10 mouse cellular contexts compared by ENCODE assay signal in the genomic region with DNA sequence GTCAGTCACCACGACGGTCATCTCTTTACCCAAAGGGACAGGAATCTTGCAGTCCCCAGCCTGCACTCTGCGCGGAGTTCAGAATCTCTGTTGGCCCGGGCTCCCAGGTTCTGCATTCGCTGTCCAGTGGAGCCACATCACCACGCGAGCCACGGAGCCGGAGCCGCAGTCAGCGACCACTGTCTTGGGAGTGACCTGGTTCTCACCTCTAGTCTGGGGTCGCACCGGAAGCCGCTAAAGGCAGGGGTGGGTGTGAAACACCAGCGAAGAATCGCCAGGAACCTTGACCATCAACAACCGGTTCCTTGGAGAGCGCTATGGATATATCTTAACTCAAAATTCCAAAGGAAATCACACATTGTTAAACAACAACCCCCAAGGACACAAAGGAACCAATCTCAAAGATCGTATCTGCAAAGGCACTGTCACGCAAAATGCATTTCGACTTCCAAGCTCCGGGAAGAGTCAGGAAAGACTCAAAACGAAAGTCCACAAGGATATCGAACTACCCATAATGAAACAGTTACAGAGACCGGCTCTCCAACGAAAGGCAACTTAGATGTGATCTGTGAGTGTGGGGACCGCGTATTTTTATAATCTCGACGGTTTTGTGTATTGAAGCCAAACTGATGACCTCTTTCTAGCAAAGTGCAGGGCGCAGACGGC. TPM values are rescaled to one million over a fixed set of nuclear protein-coding genes. Genes with fewer than 3 reads are reported as not detected.
DNase-seq lines count a peak whose midpoint lies in the region; ATAC-seq lines count a peak whose summit lies in the region.
"Had no signal": no experiment of that assay in that cellular context is flagged by ENCODE, and none has a peak within 500 bp of the region (broad histone marks: within the 10 kb centered on the region; RNA-seq: fewer than 3 reads in every experiment).

No protein-coding gene starts in this region.

- H3K4me1 ChIP-seq in heart, embryonic 16.5 days (ENCODE audit: control insufficient read depth, insufficient read depth, low read length): peaks cover 15% of the 10 kb centered on the region
- H3K4me1 ChIP-seq in liver, embryonic 16.5 days (ENCODE audit: control insufficient read depth, low read depth, low read length): no peaks in the 10 kb centered on the region; the same call in 1 of the 2 replicates

- no peak for ATAC-seq in heart, embryonic 16.5 days (replicated peaks; ENCODE audit: extremely low read depth, insufficient read depth, low FRiP score)
- no peak for ATAC-seq in liver, embryonic 16.5 days (ENCODE audit: low read depth)

- no peak overlapping the region for H3K9ac ChIP-seq in heart, embryonic 16.5 days (ENCODE audit: low read length)
- H3K9ac ChIP-seq in liver, embryonic 16.5 days (ENCODE audit: low read depth, low read length): no peak overlapping the region

- WGBS in heart, embryonic 16.5 days: under 1% methylated on average over 33 of the region's 33 CpGs
- 1% methylated on average over 33 of the region's 33 CpGs for WGBS in liver, embryonic 16.5 days (ENCODE audit: insufficient replicate concordance)

- peak overlapping the region; percentile 47 for H3K4me2 ChIP-seq in heart, embryonic 16.5 days (ENCODE audit: low read depth, low read length)
- peak overlapping the region; percentile 21; the same call in 1 of the 2 replicates for H3K4me2 ChIP-seq in liver, embryonic 16.5 days (ENCODE audit: low read depth, low read length)

- H3K9me3 ChIP-seq in heart, embryonic 16.5 days (replicated peaks; ENCODE audit: control insufficient read depth, low read length): no peaks in the 10 kb centered on the region
- H3K9me3 ChIP-seq in liver, embryonic 16.5 days (replicated peaks; ENCODE audit: control insufficient read depth, low read length): no peaks in the 10 kb centered on the region

- peaks cover 93% of the 10 kb centered on the region for H3K27me3 ChIP-seq in heart, embryonic 16.5 days (ENCODE audit: control insufficient read depth, insufficient read depth, low read length)
- peaks cover 85% of the 10 kb centered on the region for H3K27me3 ChIP-seq in liver, embryonic 16.5 days (ENCODE audit: control insufficient read depth, insufficient read depth, low read depth, low read length)

- peak overlapping the region; percentile 36 for H3K4me3 ChIP-seq in heart, embryonic 16.5 days (ENCODE audit: low read length)
- peak overlapping the region; percentile 6; the same call in 1 of the 2 replicates for H3K4me3 ChIP-seq in liver, embryonic 16.5 days (ENCODE audit: low read depth, low read length)

- H3K36me3 ChIP-seq in heart, embryonic 16.5 days (ENCODE audit: control insufficient read depth, insufficient read depth): no peaks in the 10 kb centered on the region
- no peaks in the 10 kb centered on the region for H3K36me3 ChIP-seq in liver, embryonic 16.5 days (ENCODE audit: control insufficient read depth, insufficient read depth)

- H3K27ac ChIP-seq in heart, embryonic 16.5 days (ENCODE audit: low read length): no peak overlapping the region
- H3K27ac ChIP-seq in liver, embryonic 16.5 days (ENCODE audit: low read length): no peak overlapping the region

- peak; percentile 8 to 21 for DNase-seq in kidney, adult 8-10 months
- no peak for DNase-seq in kidney, adult 11 months
- peak; percentile 41 for DNase-seq in embryo, embryonic 9.5 days (ENCODE audit: extremely low spot score)
- no peak for DNase-seq in frontal cortex, postnatal 36 days (ENCODE audit: low spot score in 2 of 2)
- no peak for DNase-seq in cerebellum, postnatal 4 days (ENCODE audit: low spot score in 2 of 2)
- DNase-seq in spleen, postnatal 4 days (ENCODE audit: low spot score in 2 of 2): no peak

RNA-seq across cellular contexts. Expression of a gene that starts 4.1 kb away (rescaled TPM):
- polyA plus RNA-seq in heart, embryonic 16.5 days (2015; fragmentation: Nextera tagmentation; extraction: Ambion mirVana): 0.17 and 0.33 TPM in 2 replicates
- polyA plus RNA-seq in liver, embryonic 16.5 days (2015; fragmentation: Nextera tagmentation; extraction: Ambion mirVana): 0.19 TPM in 2 replicates
- polyA plus RNA-seq: cerebellum, adult 2 months; midbrain, postnatal 0 days had no signal

RNA-seq across cellular contexts. Expression of a gene that starts 33.3 kb away (rescaled TPM):
- polyA plus RNA-seq in heart, embryonic 16.5 days (2015; fragmentation: Nextera tagmentation; extraction: Ambion mirVana): 4.8 and 5.2 TPM in 2 replicates
- 0.33 and 0.64 TPM in 2 replicates for polyA plus RNA-seq in liver, embryonic 16.5 days (2015; fragmentation: Nextera tagmentation; extraction: Ambion mirVana)

Comparison
In these comparisons a context has a peak if more than half of its experiments do, and no peak if none do; other contexts are left out.
1. DNase-seq: peak in kidney, adult 8-10 months (2 of 2) and embryo, embryonic 9.5 days (single experiment); none in kidney, adult 11 months (single experiment), frontal cortex, postnatal 36 days (0 of 2), cerebellum, postnatal 4 days (0 of 2) and spleen, postnatal 4 days (0 of 2).